Mouse (Mus musculus) neural tube, embryonic 10.5 days (tissue): Measurements from ENCODE around the gene Mcu.
A peak's percentile ranks its signal among the peaks of the same experiment; 100 is the strongest.

Experiments used
- DNase-seq: peaks from one replicate; pipeline ENCODE4 v3.0.0-alpha.2; 2017; ENCODE audit warnings: low spot score; ENCODE audit errors: extremely low spot score

Gene Mcu

GRCm38 (mm10) chr10:59538063-59538462 is 78.4 kb downstream of the Mcu start:
- no peak for DNase-seq

- DNase-seq: no peak
Observed at GRCm38 (mm10) chr10:59537579-59537978, 78.9 kb downstream of the Mcu start.

GRCm38 (mm10) chr10:59532256-59532655 is 84.2 kb downstream of the Mcu start:
- no peak for DNase-seq

GRCm38 (mm10) chr10:59527819-59528218 is 88.7 kb downstream of the Mcu start:
- no peak for DNase-seq

GRCm38 (mm10) chr10:59527311-59527710 is 89.2 kb downstream of the Mcu start:
- DNase-seq: no peak

GRCm38 (mm10) chr10:59524675-59525074 is 91.8 kb downstream of the Mcu start:
- DNase-seq: no peak

GRCm38 (mm10) chr10:59523826-59524331 is 92.6 kb downstream of the Mcu start:
- DNase-seq: no peak

GRCm38 (mm10) chr10:59520701-59521100 is 95.8 kb downstream of the Mcu start:
- DNase-seq: no peak

- no peak for DNase-seq
Observed at GRCm38 (mm10) chr10:59519411-59519810, 97.1 kb downstream of the Mcu start.

- no peak for DNase-seq
Observed at GRCm38 (mm10) chr10:59517201-59517600, 99.3 kb downstream of the Mcu start.

GRCm38 (mm10) chr10:59514739-59515464 is 101.6 kb downstream of the Mcu start:
- no peak for DNase-seq

- DNase-seq: no peak
Observed at GRCm38 (mm10) chr10:59512173-59512572, 104.3 kb downstream of the Mcu start.

- DNase-seq: peak; percentile 19
Observed at GRCm38 (mm10) chr10:59511427-59511963, 105.0 kb downstream of the Mcu start.

GRCm38 (mm10) chr10:59510713-59511426 is 105.6 kb downstream of the Mcu start:
- no peak for DNase-seq

GRCm38 (mm10) chr10:59509197-59509596 is 107.3 kb downstream of the Mcu start:
- no peak for DNase-seq

- no peak for DNase-seq
Observed at GRCm38 (mm10) chr10:59506711-59507110, 109.8 kb downstream of the Mcu start.

GRCm38 (mm10) chr10:59504291-59504690 is 112.2 kb downstream of the Mcu start:
- DNase-seq: no peak

- DNase-seq: no peak
Observed at GRCm38 (mm10) chr10:59503433-59504210, 112.9 kb downstream of the Mcu start.

- DNase-seq: no peak
Observed at GRCm38 (mm10) chr10:59502381-59502780, 114.1 kb downstream of the Mcu start.

GRCm38 (mm10) chr10:59501761-59502160 is 114.7 kb downstream of the Mcu start:
- DNase-seq: no peak

GRCm38 (mm10) chr10:59500225-59500624 is 116.3 kb downstream of the Mcu start:
- DNase-seq: no peak

GRCm38 (mm10) chr10:59497019-59497418 is 119.5 kb downstream of the Mcu start:
- no peak for DNase-seq
